Mouse (Mus musculus) liver, adult 2 months (tissue): ENCODE results near the gene Spef1. TPM values are rescaled to one million over a fixed set of nuclear protein-coding genes. Genes with fewer than 3 reads are reported as not detected.

Experiments used
- DNase-seq: peaks from one replicate; pipeline ENCODE4 v3.0.0-alpha.2; 2011; ENCODE audit warnings: low read depth, low spot score; ENCODE audit errors: extremely low read depth
- H3K27ac ChIP-seq: fragments of 200-500 bp; replicated peaks from 2 replicates; pipeline ENCODE4 v1.5.1; 2012; ENCODE audit warnings: low read depth, mild to moderate bottlenecking, control low read depth, inconsistent platforms, low read length; ENCODE audit not compliant: insufficient read depth
- H3K27me3 ChIP-seq: fragments of 200-500 bp; 2 replicates; pipeline ENCODE4 v1.6.1; 2012; ENCODE audit warnings: mild to moderate bottlenecking, moderate library complexity, low read length, inconsistent platforms; ENCODE audit not compliant: control insufficient read depth, insufficient read depth
- H3K36me3 ChIP-seq: fragments of 200-500 bp; 2 replicates; pipeline ENCODE4 v1.6.1; 2012; ENCODE audit warnings: low read length, inconsistent platforms; ENCODE audit not compliant: control insufficient read depth, insufficient read depth
- H3K4me1 ChIP-seq: fragments of 200-500 bp; 2 replicates; pipeline ENCODE4 v1.6.1; 2011; ENCODE audit warnings: low read length; ENCODE audit not compliant: control insufficient read depth, insufficient read depth
- H3K4me3 ChIP-seq: fragments of 200-500 bp; 2 replicates; pipeline ENCODE4 v1.5.1; 2011; ENCODE audit warnings: low read depth, mild to moderate bottlenecking, control low read depth, low read length, moderate library complexity; ENCODE audit not compliant: insufficient read depth
- H3K79me2 ChIP-seq: fragments of 200-500 bp; 2 replicates; pipeline ENCODE4 v1.6.1; 2012; ENCODE audit warnings: inconsistent platforms, mild to moderate bottlenecking, low read length, moderate library complexity; ENCODE audit not compliant: control insufficient read depth, insufficient read depth
- H3K9ac ChIP-seq: fragments of 200-500 bp; 2 replicates; pipeline ENCODE4 v1.6.1; 2012; ENCODE audit warnings: low read depth, mild to moderate bottlenecking, control low read depth, inconsistent platforms, low read length
- CTCF ChIP-seq: fragments of 200-500 bp; IDR thresholded peaks from 2 replicates; pipeline ENCODE4 v1.5.1; 2011; ENCODE audit warnings: low read depth, low read length, control low read depth
- POLR2A ChIP-seq: fragments of 200-500 bp; IDR thresholded peaks from 2 replicates; pipeline ENCODE4 v1.6.1; 2011; ENCODE audit warnings: low read length, control low read depth; ENCODE audit not compliant: insufficient read depth; ENCODE audit errors: extremely low read depth
- WGBS: fragments of 180-500 bp; shearing (Covaris S2); methylation state at CpG from one replicate; pipeline ENCODE4 v1.1.7; 2018; 5-methylcytosine and 5-hydroxymethylcytosine counted together
- polyA plus RNA-seq: library from polyadenylated mRNA; depleted of rRNA; stranded (reverse); fragments of >200 nt; gene quantifications from 2 replicates; pipeline ENCODE4 v1.2.3, GENCODE M21; 2012
- total RNA-seq: library from RNA; depleted of rRNA; stranded (reverse); fragments of >200 nt; gene quantifications from 2 replicates; pipeline ENCODE4 v1.2.3, GENCODE M21; 2014

Gene Spef1
- total and polyA plus RNA-seq, 2 experiments: 0.37 to 0.76 TPM

DNA sequence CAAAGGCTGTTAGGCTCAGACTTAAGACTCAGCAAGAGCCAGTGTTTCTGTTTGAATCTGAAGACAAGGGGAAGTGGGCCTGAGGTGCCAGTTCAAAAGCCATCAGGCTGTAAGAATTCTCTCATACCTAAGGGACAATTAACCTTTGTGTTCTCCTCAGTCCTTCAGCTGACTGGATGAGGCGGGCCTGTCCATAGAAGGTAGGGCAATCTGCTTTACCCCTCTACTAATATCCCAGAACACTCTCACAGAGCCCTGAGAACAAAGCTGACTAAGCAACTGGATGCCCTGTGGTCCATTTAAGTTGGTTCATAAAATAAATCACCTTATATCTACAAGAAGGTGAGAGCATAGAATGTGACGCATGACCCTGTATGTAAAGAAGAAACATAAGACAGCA, 20.9 kb downstream of the Spef1 start:
- Histone ChIP-seq H3K9ac (no peak overlapping the region), H3K79me2 (no peaks in the 10 kb centered on the region), H3K4me1 (peaks cover 4% of the 10 kb centered on the region; the same call in 1 of the 2 replicates), H3K27ac (no peak overlapping the region), H3K27me3 (no peaks in the 10 kb centered on the region), H3K4me3 (no peak overlapping the region), H3K36me3 (no peaks in the 10 kb centered on the region)
- TF ChIP-seq CTCF: no peak
- no peak for TF ChIP-seq POLR2A
- WGBS: 98% methylated on average over 2 of the region's 2 CpGs
- no peak for DNase-seq

GRCm38 (mm10) chr2:131163924-131164323, 23.2 kb downstream of the Spef1 start:
- peaks cover 9% of the 10 kb centered on the region; the same call in 1 of the 2 replicates for H3K4me1 ChIP-seq
- 56% methylated on average over 7 of the region's 7 CpGs for WGBS
- no peaks in the 10 kb centered on the region for H3K79me2 ChIP-seq
- H3K36me3 ChIP-seq: no peaks in the 10 kb centered on the region
- TF ChIP-seq CTCF (no peak), POLR2A (no peak)
- H3K27ac ChIP-seq: peak overlapping the region; percentile 99
- H3K9ac ChIP-seq: peak overlapping the region; percentile 68
- peak; percentile 95 for DNase-seq
- peak overlapping the region; percentile 77 for H3K4me3 ChIP-seq
- no peaks in the 10 kb centered on the region for H3K27me3 ChIP-seq

- peak; percentile 58 for DNase-seq
- TF ChIP-seq CTCF: no peak
- no peak for TF ChIP-seq POLR2A
- peak overlapping the region; percentile 80 for H3K27ac ChIP-seq
- no peaks in the 10 kb centered on the region for H3K27me3 ChIP-seq
- no peaks in the 10 kb centered on the region for H3K36me3 ChIP-seq
- 3% methylated on average over 17 of the region's 17 CpGs for WGBS
- H3K4me3 ChIP-seq: peak overlapping the region; percentile 69
- H3K9ac ChIP-seq: peak overlapping the region; percentile 76
- H3K4me1 ChIP-seq: peaks cover 9% of the 10 kb centered on the region; the same call in 1 of the 2 replicates
- no peaks in the 10 kb centered on the region for H3K79me2 ChIP-seq
Measured at GRCm38 (mm10) chr2:131160671-131161111, 26.4 kb downstream of the Spef1 start.

DNA sequence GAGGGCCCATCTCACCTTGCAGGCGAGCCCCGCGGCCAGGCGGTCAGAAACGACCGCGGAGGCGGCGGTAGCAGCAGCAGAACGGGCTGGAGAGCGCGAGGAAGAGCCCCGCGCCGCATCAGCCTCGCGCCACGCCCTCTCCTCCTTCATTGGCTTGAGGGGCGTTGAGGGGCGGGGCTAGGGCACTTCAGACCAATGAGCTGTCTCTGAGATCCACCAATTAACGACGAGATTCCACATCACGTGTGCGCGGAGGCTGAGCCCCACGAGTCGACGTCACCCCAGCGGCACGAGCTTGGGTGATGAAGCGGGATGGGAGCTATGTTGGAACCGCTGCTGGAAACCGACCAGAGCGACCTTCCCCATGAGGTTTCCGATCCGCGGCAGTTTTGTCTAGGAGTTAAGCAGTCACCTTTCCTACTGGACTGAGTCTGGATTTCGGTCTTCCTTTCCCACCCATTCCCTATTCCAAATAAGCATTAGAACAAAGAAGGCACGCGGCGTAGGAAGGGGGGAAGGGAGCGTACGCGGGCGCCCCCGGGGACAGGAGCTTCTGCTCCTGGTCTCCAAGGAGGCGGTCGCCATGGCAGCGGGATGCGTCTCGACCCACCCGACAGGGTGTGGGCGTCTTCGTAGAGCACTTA, 27.0 kb downstream of the Spef1 start, which contains the start of gene 1700037H04Rik:
Gene 1700037H04Rik (minus strand): TSS at position 144 of the 644 bp plus-strand sequence.
- H3K4me1 ChIP-seq: peaks cover 9% of the 10 kb centered on the region; the same call in 1 of the 2 replicates
- H3K27me3 ChIP-seq: no peaks in the 10 kb centered on the region
- peak within 1 kb of the TSS; percentile 80 for H3K27ac ChIP-seq
- H3K36me3 ChIP-seq: no peaks in the 10 kb centered on the region
- 0 out of 2 replicates have a peak, but pooled peaks have one; percentile 1 for TF ChIP-seq CTCF
- TF ChIP-seq POLR2A: peak; percentile 89
- no peaks in the 10 kb centered on the region for H3K79me2 ChIP-seq
- peak; percentile 94 for DNase-seq
- H3K9ac ChIP-seq: peak within 1 kb of the TSS; percentile 76
- WGBS: under 1% methylated on average over 54 of the region's 54 CpGs
- peak within 1 kb of the TSS; percentile 69 for H3K4me3 ChIP-seq

DNA sequence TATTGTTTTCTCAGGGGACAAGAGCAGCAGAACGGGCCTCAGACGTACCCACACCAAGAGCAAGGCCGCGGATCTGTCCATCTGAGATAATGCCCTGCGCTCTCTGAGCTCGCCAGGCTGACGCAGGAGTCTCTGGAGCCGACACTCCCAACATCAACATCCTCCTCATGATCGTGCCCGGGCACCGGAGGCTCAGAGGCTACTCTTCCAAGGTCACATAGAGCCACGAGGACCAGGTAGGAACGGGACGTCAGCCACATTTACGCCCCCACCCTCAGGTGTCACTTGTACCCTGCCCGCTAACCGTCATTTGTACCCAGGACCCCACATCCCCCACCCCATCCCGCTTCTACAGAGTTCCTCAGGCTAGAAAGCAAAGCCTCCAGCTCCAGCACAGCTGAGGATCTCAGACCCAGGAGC, 27.6 kb downstream of the Spef1 start:
- Histone ChIP-seq H3K27ac (no peak overlapping the region), H3K4me3 (peak overlapping the region; percentile 59), H3K27me3 (no peaks in the 10 kb centered on the region), H3K9ac (peak overlapping the region; percentile 59), H3K4me1 (peaks cover 8% of the 10 kb centered on the region; the same call in 1 of the 2 replicates), H3K36me3 (no peaks in the 10 kb centered on the region), H3K79me2 (no peaks in the 10 kb centered on the region)
- TF ChIP-seq POLR2A (no peak), CTCF (no peak)
- DNase-seq: no peak
- under 1% methylated on average over 18 of the region's 18 CpGs for WGBS

GRCm38 (mm10) chr2:131156987-131157386, 30.1 kb downstream of the Spef1 start:
- H3K4me3 ChIP-seq: no peak overlapping the region
- TF ChIP-seq CTCF (no peak), POLR2A (no peak)
- WGBS: 88% methylated on average over 7 of the region's 7 CpGs
- no peak overlapping the region for H3K27ac ChIP-seq
- H3K27me3 ChIP-seq: no peaks in the 10 kb centered on the region
- no peak overlapping the region for H3K9ac ChIP-seq
- no peaks in the 10 kb centered on the region for H3K79me2 ChIP-seq
- no peaks in the 10 kb centered on the region for H3K36me3 ChIP-seq
- H3K4me1 ChIP-seq: peaks cover 5% of the 10 kb centered on the region; the same call in 1 of the 2 replicates
- DNase-seq: no peak
